Mouse (Mus musculus) hindbrain, postnatal 0 days (tissue): ENCODE data around the gene Rtkn. TPM values are rescaled to one million over a fixed set of nuclear protein-coding genes. Genes with fewer than 3 reads are reported as not detected.

Source experiments
- ATAC-seq: fragments of 200-750 bp; cut with Nextera tagmentation; 2 replicates; pipeline ENCODE4 v1.8.0; 2017; ENCODE audit warnings: mild to moderate bottlenecking, moderate TSS enrichment, moderate library complexity
- DNase-seq: peaks from one replicate; pipeline ENCODE4 v3.0.0-alpha.2; 2015; ENCODE audit warnings: low spot score
- H3K27ac ChIP-seq: fragments of 300-500 bp; sonication (generic); 2 replicates; pipeline ENCODE4 v1.5.1; 2014; ENCODE audit warnings: mild to moderate bottlenecking
- H3K27me3 ChIP-seq: fragments of 300-500 bp; sonication (generic); 2 replicates; pipeline ENCODE4 v1.6.1; 2014; ENCODE audit warnings: low read length, mixed read lengths; ENCODE audit not compliant: insufficient read depth
- H3K36me3 ChIP-seq: fragments of 300-500 bp; sonication (generic); 2 replicates; pipeline ENCODE4 v1.6.1; 2014; ENCODE audit warnings: low read length, mixed read lengths; ENCODE audit not compliant: insufficient read depth
- H3K4me1 ChIP-seq: fragments of 300-500 bp; sonication (generic); 2 replicates; pipeline ENCODE4 v1.6.1; 2014; ENCODE audit warnings: antibody characterized with exemption, low read length, mixed read lengths; ENCODE audit not compliant: insufficient read depth
- H3K4me2 ChIP-seq: fragments of 300-500 bp; sonication (generic); 2 replicates; pipeline ENCODE4 v1.6.1; 2014; ENCODE audit warnings: low read depth, mild to moderate bottlenecking, low read length, moderate library complexity, mixed read lengths
- H3K4me3 ChIP-seq: fragments of 300-500 bp; sonication (generic); 2 replicates; pipeline ENCODE4 v1.5.1; 2014; ENCODE audit warnings: low read length
- H3K9ac ChIP-seq: fragments of 300-500 bp; sonication (generic); replicated peaks from 2 replicates; pipeline ENCODE4 v1.6.1; 2014; ENCODE audit warnings: mild to moderate bottlenecking, low read length, moderate library complexity, mixed read lengths
- H3K9me3 ChIP-seq: fragments of 300-500 bp; sonication (generic); 2 replicates; pipeline ENCODE4 v1.6.1; 2016; ENCODE audit warnings: low read length, mixed read lengths
- CTCF ChIP-seq: IDR thresholded peaks from 2 replicates; pipeline ENCODE4 v1.5.1; 2016; ENCODE audit warnings: antibody characterized with exemption, control low read depth, low read depth
- WGBS: fragments of 180-500 bp; shearing (Covaris S2); extraction: QIAGEN DNeasy Blood & Tissue Kit; methylation state at CpG from one replicate; pipeline ENCODE4 v1.1.7; 2014; 5-methylcytosine and 5-hydroxymethylcytosine counted together
- polyA plus RNA-seq: library from polyadenylated mRNA; unstranded; fragments of >200 nt; fragmentation: Nextera tagmentation; extraction: Ambion mirVana; gene quantifications from 2 replicates; pipeline ENCODE4 v1.2.1, GENCODE M21; 2015
- total RNA-seq: library from RNA; depleted of rRNA; stranded (reverse); fragments of >200 nt; gene quantifications from 2 replicates; pipeline ENCODE4 v1.2.3, GENCODE M21; 2014

Rtkn gene
- total and polyA plus RNA-seq, 2 experiments from 2014 or later = 21.1 to 73.6 TPM

DNA sequence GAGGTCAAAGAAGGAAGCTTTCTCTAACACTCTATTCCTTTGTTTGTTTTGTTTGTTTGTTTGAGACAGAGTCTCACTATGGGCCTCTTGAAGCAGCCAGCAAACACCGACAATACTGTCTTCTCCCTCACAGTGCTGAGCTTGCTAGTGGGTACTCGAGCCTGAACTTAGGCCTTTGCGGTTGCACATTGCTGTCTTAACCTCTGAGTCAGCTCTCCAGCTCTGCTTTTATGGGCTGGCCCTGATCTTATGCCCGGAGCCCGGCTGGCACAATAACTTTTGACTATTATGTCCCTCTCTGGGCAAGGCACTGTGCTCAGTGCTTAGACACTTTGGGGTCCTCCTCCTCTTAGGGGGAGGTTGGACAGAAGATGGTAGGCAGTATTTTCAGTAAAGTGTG, 34.6 kb downstream of the Rtkn start:
- H3K4me1 ChIP-seq = peaks cover 24% of the 10 kb centered on the region; the same call in 1 of the 2 replicates
- ATAC-seq (no peak), DNase-seq (no peak)
- no peak for TF ChIP-seq CTCF
- H3K9me3 ChIP-seq = no peaks in the 10 kb centered on the region
- WGBS = 80% methylated on average over 5 of the region's 5 CpGs
- H3K4me2 ChIP-seq = no peak overlapping the region
- no peak overlapping the region for H3K4me3 ChIP-seq
- no peak overlapping the region for H3K9ac ChIP-seq
- no peaks in the 10 kb centered on the region for H3K36me3 ChIP-seq
- H3K27me3 ChIP-seq = no peaks in the 10 kb centered on the region
- H3K27ac ChIP-seq = no peak overlapping the region

DNA sequence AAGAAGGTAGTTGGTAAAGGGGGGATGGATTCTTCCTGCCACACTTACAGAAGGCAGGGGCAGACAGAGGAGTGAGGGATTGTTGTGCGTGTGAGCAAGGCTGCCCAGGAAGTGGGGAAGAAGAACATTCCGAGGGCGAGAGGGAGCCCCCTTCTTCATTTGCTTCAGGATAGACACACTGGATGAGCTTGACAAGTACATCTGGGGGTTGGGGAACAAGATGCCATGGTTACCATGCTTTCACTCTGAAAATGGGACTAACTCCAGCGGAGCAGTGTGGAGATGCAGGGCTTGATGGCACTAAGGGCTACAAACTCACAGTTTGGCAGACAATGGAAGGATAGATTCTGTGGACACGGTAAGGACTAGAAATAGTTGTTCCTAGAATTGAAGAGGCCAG, 35.8 kb downstream of the Rtkn start:
- H3K27ac ChIP-seq = peak overlapping the region; percentile 65; the same call in 1 of the 2 replicates
- no peaks in the 10 kb centered on the region for H3K36me3 ChIP-seq
- no peak for TF ChIP-seq CTCF
- H3K9ac ChIP-seq = peak overlapping the region; percentile 24; the same call in 1 of the 2 replicates
- peak overlapping the region; percentile 33; the same call in 1 of the 2 replicates for H3K4me3 ChIP-seq
- H3K9me3 ChIP-seq = no peaks in the 10 kb centered on the region
- no peaks in the 10 kb centered on the region for H3K27me3 ChIP-seq
- peak overlapping the region; percentile 55 for H3K4me2 ChIP-seq
- peaks cover 21% of the 10 kb centered on the region; the same call in 1 of the 2 replicates for H3K4me1 ChIP-seq
- ATAC-seq = no peak
- WGBS = 55% methylated on average over 5 of the region's 5 CpGs
- peak; percentile 26 for DNase-seq

DNA sequence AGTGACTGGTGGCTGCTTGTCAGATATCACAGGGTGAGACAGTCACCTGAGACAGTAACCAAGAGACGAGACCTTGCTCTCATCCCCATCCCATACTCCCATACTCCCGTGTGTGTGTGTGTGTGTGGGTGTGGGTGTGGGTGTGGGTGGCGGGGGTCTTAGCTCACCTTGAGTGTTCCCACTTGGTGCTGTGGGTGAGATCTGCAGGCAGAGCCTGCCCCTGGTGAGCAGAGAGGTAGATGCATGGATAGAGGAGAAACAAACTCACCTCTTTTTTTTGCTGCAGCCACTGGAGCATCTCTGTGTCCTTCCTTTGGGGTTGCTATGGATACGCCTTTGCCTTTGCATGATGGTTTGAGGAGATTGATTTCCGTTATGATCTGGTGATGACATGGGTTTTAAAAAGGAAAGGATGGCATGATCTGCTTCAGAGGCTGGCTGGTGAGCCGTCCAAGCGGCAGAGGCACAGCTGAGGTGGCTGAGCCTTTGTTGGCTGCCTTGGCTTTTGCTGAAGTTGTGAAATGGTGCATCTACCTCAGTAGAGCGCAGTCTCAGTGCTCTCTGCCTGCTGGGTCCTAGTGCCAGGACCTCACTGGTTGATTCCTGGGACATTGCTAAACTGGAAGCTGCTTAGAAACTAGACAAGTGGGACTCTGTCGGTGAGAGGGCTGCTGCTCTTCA, 37.1 kb downstream of the Rtkn start:
- peak; percentile 80 for ATAC-seq
- peak; percentile 4; the same call in 1 of the 2 replicates for TF ChIP-seq CTCF
- H3K27me3 ChIP-seq = no peaks in the 10 kb centered on the region
- peak overlapping the region; percentile 55 for H3K4me2 ChIP-seq
- no peaks in the 10 kb centered on the region for H3K9me3 ChIP-seq
- H3K4me3 ChIP-seq = peak overlapping the region; percentile 33
- H3K36me3 ChIP-seq = no peaks in the 10 kb centered on the region
- peak overlapping the region; percentile 25; the same call in 1 of the 2 replicates for H3K9ac ChIP-seq
- H3K4me1 ChIP-seq = peaks cover 14% of the 10 kb centered on the region; the same call in 1 of the 2 replicates
- 44% methylated on average over 9 of the region's 9 CpGs for WGBS
- peak overlapping the region; percentile 81 for H3K27ac ChIP-seq
- DNase-seq = peak; percentile 73

DNA sequence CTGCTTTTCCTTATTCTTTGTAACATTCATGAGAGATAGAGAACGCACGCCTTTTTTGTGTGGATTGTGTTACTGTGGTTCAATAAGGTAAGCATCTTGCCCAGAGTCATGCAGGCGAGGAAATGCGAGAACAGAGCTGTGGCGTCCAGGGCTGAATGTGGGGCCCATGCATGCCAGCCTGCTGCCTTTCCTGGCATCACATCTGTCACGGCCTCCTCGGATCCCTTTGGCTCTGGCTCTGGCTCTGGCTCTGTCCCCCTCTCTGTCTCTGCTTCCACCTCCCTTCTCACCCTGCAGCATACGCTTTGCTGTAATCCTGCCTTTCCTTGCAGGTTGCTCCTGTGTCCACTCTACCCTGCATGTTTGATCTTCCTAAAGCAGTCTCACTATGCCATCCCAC, 40.7 kb downstream of the Rtkn start:
- H3K4me1 ChIP-seq = peaks cover 21% of the 10 kb centered on the region; the same call in 1 of the 2 replicates
- H3K4me3 ChIP-seq = no peak overlapping the region
- H3K27ac ChIP-seq = no peak overlapping the region
- no peak overlapping the region for H3K9ac ChIP-seq
- peak; percentile 47 for DNase-seq
- H3K36me3 ChIP-seq = no peaks in the 10 kb centered on the region
- TF ChIP-seq CTCF = no peak
- H3K27me3 ChIP-seq = no peaks in the 10 kb centered on the region
- ATAC-seq = no peak
- no peaks in the 10 kb centered on the region for H3K9me3 ChIP-seq
- 52% methylated on average over 8 of the region's 8 CpGs for WGBS
- no peak overlapping the region for H3K4me2 ChIP-seq

DNA sequence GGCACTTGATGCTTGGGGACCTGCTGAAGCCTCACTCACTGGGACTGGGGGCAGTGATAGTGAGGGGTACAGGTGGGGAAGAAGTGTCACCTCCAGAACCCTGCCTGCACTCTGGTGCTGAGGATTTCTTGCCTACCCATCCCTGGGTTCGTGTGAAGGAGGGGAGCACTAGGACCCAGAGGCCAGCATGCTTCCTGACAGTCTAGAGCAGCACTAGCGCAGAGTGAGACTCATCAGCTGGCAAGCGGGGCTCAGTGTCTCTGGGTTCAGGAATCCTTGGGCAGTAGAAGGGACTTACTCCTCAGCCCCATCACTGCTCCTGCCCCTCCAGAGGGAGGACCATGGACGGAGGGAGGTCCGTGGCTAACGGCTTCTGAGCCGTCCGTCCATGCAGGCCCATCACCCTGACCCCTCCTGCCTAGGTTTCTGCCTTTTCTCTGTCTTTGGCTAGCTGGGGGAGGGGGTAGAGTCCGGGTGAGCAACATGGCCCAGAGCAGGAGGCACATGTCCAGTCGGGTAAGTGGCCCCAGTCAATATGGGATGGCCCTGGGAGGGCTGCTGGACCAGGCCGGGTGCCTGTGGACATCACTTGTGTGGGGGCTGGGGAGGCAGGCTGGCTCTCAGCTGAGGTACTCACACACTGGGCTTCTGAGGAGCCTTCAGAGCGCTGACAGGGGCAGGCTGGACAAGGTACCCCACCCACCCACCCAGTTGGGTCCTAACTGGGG, 44.3 kb downstream of the Rtkn start:
- TF ChIP-seq CTCF = no peak
- Histone ChIP-seq H3K9ac (peak overlapping the region; percentile 65), H3K9me3 (no peaks in the 10 kb centered on the region), H3K4me1 (0 out of 2 replicates have a peak, but pooled peaks cover 13% of the 10 kb centered on the region), H3K27me3 (no peaks in the 10 kb centered on the region), H3K27ac (peak overlapping the region; percentile 57), H3K4me3 (peak overlapping the region; percentile 52), H3K36me3 (peaks cover 13% of the 10 kb centered on the region; the same call in 1 of the 2 replicates), H3K4me2 (peak overlapping the region; percentile 71)
- ATAC-seq = peak; percentile 89
- WGBS = 11% methylated on average over 12 of the region's 12 CpGs
- DNase-seq = peak; percentile 76

DNA sequence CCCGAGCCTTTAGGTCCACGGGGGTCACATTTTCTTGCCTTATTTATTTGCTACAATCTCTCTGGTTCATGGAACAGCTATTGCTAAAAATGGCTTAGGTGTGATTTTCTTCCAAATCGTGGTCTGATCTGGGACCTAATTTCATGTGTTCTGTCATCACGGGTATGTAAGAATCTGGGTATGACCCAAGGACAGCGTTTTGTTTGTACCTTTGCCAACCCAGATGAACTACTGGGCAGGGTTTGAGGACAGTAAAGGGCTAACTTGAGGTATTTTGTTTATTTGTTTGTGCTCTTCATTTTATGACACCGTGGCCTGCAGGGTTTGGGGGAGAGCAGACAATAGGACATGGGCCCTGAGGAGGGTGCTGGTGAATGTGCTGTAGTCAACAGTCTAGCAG, 45.3 kb downstream of the Rtkn start:
- no peaks in the 10 kb centered on the region for H3K27me3 ChIP-seq
- H3K27ac ChIP-seq = no peak overlapping the region
- peaks cover 16% of the 10 kb centered on the region; the same call in 1 of the 2 replicates for H3K4me1 ChIP-seq
- H3K4me2 ChIP-seq = peak overlapping the region; percentile 71
- peak overlapping the region; percentile 52; the same call in 1 of the 2 replicates for H3K4me3 ChIP-seq
- no peak for ATAC-seq
- peaks cover 13% of the 10 kb centered on the region; the same call in 1 of the 2 replicates for H3K36me3 ChIP-seq
- WGBS = 78% methylated on average over 6 of the region's 6 CpGs
- no peak for DNase-seq
- TF ChIP-seq CTCF = no peak
- H3K9me3 ChIP-seq = no peaks in the 10 kb centered on the region
- H3K9ac ChIP-seq = no peak overlapping the region; the same call in 1 of the 2 replicates
